Mouse (Mus musculus) heart, postnatal 4 days (tissue): ENCODE results near the gene Cap2. TPM values are rescaled to one million over a fixed set of nuclear protein-coding genes. Genes with fewer than 3 reads are reported as not detected.

Experiments used
- DNase-seq: peaks from one replicate; pipeline ENCODE4 v3.0.0; 2021
- total RNA-seq, 2 experiments: library from RNA; stranded (reverse); gene quantifications; 2 replicates each; pipeline ENCODE4 v1.2.3; 2021

Cap2 gene
- total RNA-seq, 2 experiments from 2014 or later, result 182 to 185 TPM

- no peak for DNase-seq
Measured at GRCm38 (mm10) chr13:46640608-46641468, 139.2 kb downstream of the Cap2 start.

DNA sequence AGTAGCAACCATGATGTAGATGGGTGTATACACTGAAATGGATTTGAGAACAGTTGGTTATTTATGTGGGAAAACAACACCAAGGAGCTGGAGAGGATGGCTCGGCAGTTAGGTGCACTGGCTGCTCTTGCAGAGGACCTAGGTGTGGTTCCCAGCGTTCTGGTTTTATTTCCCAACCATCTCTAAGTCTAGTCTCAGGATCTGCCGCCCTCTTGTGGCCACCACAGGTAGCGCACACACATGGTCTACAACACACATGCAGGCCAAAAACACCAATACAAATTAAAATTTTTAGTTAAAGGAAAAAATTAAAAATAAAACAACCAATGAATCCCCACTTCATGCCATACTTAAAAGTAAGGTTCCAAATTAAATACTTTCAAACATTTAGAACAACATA is 140.7 kb downstream of the Cap2 start:
- DNase-seq, result no peak

DNA sequence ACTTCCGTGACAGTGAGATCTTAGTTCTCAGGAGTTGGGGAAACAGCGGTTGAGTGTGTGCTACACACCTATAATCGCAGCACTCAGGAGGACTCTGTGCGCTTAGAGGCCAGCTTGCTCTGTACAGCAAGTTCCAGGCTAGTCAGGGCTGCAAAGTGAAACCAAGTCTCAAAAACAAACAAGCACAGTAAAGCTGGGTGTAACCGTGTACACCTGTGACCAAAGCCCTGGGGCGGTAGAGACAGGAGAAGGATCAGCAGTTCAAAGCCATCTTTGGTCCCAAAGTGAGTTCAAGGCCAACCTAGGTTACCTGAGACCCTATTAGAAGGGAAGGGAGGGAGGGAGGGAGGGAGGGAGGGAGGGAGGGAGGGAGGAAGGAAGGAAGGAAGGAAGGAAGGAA is 142.5 kb downstream of the Cap2 start:
- no peak for DNase-seq

GRCm38 (mm10) chr13:46645476-46645875 is 143.8 kb downstream of the Cap2 start:
- no peak for DNase-seq

- DNase-seq, result no peak
Measured at GRCm38 (mm10) chr13:46651853-46652252, 150.2 kb downstream of the Cap2 start.

- DNase-seq, result no peak
Measured at GRCm38 (mm10) chr13:46652671-46653070, 151.0 kb downstream of the Cap2 start.

GRCm38 (mm10) chr13:46653671-46654070 is 152.0 kb downstream of the Cap2 start:
- no peak for DNase-seq

DNA sequence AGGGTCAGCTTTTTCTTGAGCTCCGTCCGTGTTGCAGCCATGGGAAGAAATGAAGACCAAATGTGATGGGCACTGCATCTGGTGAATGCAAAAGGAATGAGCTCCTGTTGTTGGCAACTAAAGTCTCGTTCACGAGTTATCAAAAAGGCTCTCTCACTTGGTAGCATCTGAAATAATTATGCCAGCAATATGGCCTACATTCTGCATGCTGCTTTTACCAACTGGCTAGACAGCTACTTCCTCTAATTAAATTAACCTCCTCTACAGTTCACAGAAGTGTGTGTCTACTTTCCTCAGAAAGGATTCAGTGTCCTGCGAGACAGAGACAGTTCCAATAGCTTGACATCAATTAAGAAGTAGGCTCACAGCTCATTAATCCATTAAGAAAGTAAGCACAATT is 152.9 kb downstream of the Cap2 start:
- DNase-seq, result no peak

DNA sequence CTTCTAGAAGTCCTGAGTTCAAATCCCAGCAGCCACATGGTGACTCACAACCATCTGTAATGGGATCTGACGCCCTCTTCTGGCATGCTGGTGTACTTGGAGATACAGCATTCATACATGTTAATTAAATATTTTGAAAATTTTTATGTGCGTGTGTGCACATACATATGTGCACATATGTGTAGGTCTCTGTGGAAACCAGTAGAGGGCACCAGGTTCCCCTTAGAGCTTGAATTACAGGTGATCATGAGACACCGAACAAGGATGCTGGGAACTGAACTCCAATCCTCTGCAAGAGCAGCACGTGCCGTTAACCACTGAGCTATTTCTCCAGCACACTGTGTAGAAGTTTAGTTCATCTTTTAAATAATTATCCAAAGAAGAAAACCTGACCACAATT is 157.6 kb downstream of the Cap2 start:
- DNase-seq, result no peak

DNA sequence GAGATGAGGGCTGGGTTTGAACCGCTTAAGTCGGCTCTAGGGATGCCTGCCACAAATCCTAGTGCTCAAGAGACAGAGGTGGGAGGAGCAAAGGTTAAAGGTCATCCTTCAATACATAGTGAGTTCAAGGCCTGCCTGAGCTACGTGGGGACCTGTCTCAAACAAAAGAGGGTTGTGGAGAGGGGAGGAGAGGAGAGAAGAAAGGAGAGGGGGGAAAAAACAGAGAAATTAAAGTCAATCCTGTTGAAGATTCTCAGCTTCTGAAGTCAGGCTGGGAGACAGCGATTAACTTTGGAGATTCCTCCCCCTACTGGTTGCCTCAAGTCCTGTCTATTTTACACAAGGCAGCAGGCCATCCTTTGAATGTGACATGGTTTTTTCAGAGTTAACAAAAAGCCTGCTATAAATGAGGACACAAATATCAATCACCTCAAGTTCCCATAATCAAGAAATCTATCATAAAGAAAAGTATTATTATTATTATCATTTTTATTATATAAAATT is 161.9 kb downstream of the Cap2 start:
- DNase-seq, result peak; percentile 35

GRCm38 (mm10) chr13:46669048-46669619 is 167.5 kb downstream of the Cap2 start, which contains the start of gene Fam8a1:
Fam8a1 (plus strand) TSS chr13:46669522.
- DNase-seq, result peak; percentile 96

GRCm38 (mm10) chr13:46669620-46670271 is 168.1 kb downstream of the Cap2 start:
- peak; percentile 32 for DNase-seq

GRCm38 (mm10) chr13:46670514-46670913 is 168.9 kb downstream of the Cap2 start:
- no peak for DNase-seq

DNA sequence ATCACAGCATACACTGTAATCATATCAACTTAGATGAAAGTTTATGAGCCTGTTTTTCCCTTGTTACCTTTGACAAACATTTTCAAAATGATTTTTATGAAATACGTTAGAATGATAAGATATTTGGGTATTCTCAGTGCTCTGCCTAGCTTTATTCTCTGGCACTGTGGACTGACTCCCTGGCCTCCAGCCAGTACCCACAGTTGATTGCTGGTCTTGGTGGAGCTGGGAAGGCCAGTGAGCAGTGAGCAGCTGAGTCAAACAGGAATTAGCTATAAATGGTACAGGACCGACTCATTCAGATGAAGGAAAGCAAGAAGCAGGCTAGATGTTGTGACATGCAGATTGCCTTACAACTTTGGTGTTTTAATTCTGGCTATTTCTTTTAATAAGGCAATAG is 173.0 kb downstream of the Cap2 start:
- DNase-seq, result peak; percentile 42

- DNase-seq, result no peak
Measured at GRCm38 (mm10) chr13:46677721-46678120, 176.1 kb downstream of the Cap2 start.

DNA sequence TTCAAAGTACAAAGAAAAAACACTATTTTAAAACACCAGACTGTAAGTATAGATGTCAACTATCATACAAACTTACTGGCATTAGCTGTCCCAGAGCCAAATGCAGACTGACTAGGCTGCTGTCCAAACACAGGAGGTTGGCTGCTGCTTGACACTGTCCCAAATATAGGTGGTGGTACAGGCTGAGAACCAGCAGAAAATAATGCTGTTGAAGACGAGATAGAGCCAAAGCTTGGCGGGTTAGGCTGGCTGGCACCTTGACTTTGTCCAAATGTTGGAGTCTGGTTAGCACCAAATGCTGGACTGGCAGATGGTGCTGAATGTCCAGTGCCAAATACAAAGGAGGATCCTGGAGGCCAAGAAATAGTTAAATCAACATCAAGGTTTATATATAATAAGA is 181.3 kb downstream of the Cap2 start:
- DNase-seq, result peak; percentile 57

GRCm38 (mm10) chr13:46683370-46683769 is 181.7 kb downstream of the Cap2 start:
- DNase-seq, result no peak

- DNase-seq, result no peak
Measured at GRCm38 (mm10) chr13:46690559-46691241, 189.1 kb downstream of the Cap2 start.

- no peak for DNase-seq
Measured at GRCm38 (mm10) chr13:46695296-46695908, 193.8 kb downstream of the Cap2 start.

DNA sequence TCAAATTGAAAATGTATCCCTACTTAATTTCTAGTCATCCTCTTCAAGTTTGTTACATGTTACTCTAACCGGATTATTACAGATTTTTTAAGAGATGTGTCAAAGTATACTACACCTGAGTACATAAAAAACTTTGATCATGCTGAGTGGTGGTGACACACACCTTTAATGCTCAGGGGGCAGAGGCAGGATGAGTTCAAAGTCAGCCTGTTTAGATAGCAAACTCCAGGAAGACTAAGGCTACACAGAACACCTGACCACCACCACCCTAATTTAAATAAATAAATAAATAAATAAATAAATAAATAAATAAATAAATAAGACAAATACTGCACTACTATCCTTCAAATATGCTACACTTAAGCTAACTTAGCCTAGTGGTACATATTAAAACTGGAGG is 194.3 kb downstream of the Cap2 start:
- no peak for DNase-seq

- DNase-seq, result no peak
Measured at GRCm38 (mm10) chr13:46696788-46697187, 195.1 kb downstream of the Cap2 start.

- no peak for DNase-seq
Measured at GRCm38 (mm10) chr13:46699372-46699771, 197.7 kb downstream of the Cap2 start.
